Mouse (Mus musculus) CH12.LX (cell line): ENCODE measurements around the gene Arih2. TPM values are rescaled to one million over a fixed set of nuclear protein-coding genes. Genes with fewer than 3 reads are reported as not detected.

Experiments used
- DNase-seq: peaks from one replicate; pipeline ENCODE4 v3.0.0-alpha.2; 2013; ENCODE audit errors: extremely low read depth
- H3K27ac ChIP-seq: 2 replicates; pipeline ENCODE4 v1.5.1; 2012; ENCODE audit warnings: low read depth, mild to moderate bottlenecking, control low read depth, moderate library complexity; ENCODE audit not compliant: insufficient read depth
- H3K27me3 ChIP-seq: replicated peaks from 2 replicates; pipeline ENCODE3; 2012; ENCODE audit warnings: inconsistent platforms
- H3K36me3 ChIP-seq, 2 experiments: replicated peaks in 1 of 2; 2 replicates each; pipeline versions ENCODE3 to v1.6.1; 2012; ENCODE audit warnings: inconsistent platforms in 1 of 2, low read length in 1 of 2, mild to moderate bottlenecking in 1 of 2, mixed read lengths in 1 of 2, moderate library complexity in 1 of 2; ENCODE audit not compliant: control insufficient read depth in 1 of 2, insufficient read depth in 1 of 2
- H3K4me1 ChIP-seq, 2 experiments: 2 replicates each; pipeline ENCODE4 v1.6.1; 2012; ENCODE audit warnings: inconsistent platforms in 1 of 2, moderate library complexity in 1 of 2; ENCODE audit not compliant: insufficient read depth in 2 of 2, control insufficient read depth in 1 of 2
- H3K4me2 ChIP-seq: 2 replicates; pipeline ENCODE4 v1.6.1; 2012; ENCODE audit warnings: low read depth, mild to moderate bottlenecking, control low read depth; ENCODE audit not compliant: poor library complexity, insufficient read depth, severe bottlenecking
- H3K4me3 ChIP-seq, 3 experiments: fragments of 150-350 bp in 1 of 3; sonication (generic) in 1 of 3; replicated peaks in 1 of 3; 2 replicates each; pipeline versions ENCODE3 to v1.5.1; 2011 to 2012; ENCODE audit warnings: low read depth in 2 of 3, low read length in 2 of 3, mild to moderate bottlenecking in 2 of 3, moderate library complexity in 2 of 3, control low read depth in 1 of 3, improper control_type of control experiment in 1 of 3, inconsistent platforms in 1 of 3, mixed read lengths in 1 of 3; ENCODE audit not compliant: poor library complexity in 1 of 3
- H3K79me2 ChIP-seq: replicated peaks from 2 replicates; pipeline ENCODE4 v1.6.1; 2012; ENCODE audit warnings: mild to moderate bottlenecking, moderate library complexity; ENCODE audit not compliant: control insufficient read depth, poor library complexity, insufficient read depth, severe bottlenecking; ENCODE audit errors: extremely low read depth
- H3K9ac ChIP-seq: 2 replicates; pipeline ENCODE4 v1.6.1; 2012; ENCODE audit warnings: low read depth, mild to moderate bottlenecking, control low read depth, moderate library complexity; ENCODE audit not compliant: insufficient read depth
- H3K9me3 ChIP-seq: replicated peaks from 2 replicates; pipeline ENCODE3; 2012; ENCODE audit warnings: low read length, inconsistent platforms, mixed read lengths
- GABPA ChIP-seq: IDR thresholded peaks from 2 replicates; pipeline ENCODE4 v1.6.1; 2012; ENCODE audit warnings: low read depth, low read length, improper control_type of control experiment, inconsistent platforms; ENCODE audit not compliant: insufficient replicate concordance
- JUN ChIP-seq: IDR thresholded peaks from 2 replicates; pipeline ENCODE4 v1.6.1; 2011; ENCODE audit warnings: low read depth, mild to moderate bottlenecking, low read length, improper control_type of control experiment, moderate library complexity; ENCODE audit not compliant: insufficient read depth
- MAX ChIP-seq: IDR thresholded peaks from 2 replicates; pipeline ENCODE4 v1.6.1; 2011; ENCODE audit warnings: low read length, improper control_type of control experiment
- MXI1 ChIP-seq: IDR thresholded peaks from 2 replicates; pipeline ENCODE4 v1.6.1; 2011; ENCODE audit warnings: mild to moderate bottlenecking, low read depth, low read length, improper control_type of control experiment
- MYC ChIP-seq: IDR thresholded peaks from 2 replicates; pipeline ENCODE4 v1.6.1; 2011; ENCODE audit warnings: low read depth, mild to moderate bottlenecking, improper control_type of control experiment, low read length
- NELFE ChIP-seq: IDR thresholded peaks from 2 replicates; pipeline ENCODE4 v1.6.1; 2011; ENCODE audit warnings: low read depth, low read length, improper control_type of control experiment
- NRF1 ChIP-seq: IDR thresholded peaks from 2 replicates; pipeline ENCODE4 v1.6.1; 2014; ENCODE audit warnings: low read depth, mild to moderate bottlenecking, inconsistent platforms, low read length, improper control_type of control experiment, moderate library complexity
- POLR2A ChIP-seq: IDR thresholded peaks from 2 replicates; pipeline ENCODE4 v1.6.1; 2011; ENCODE audit warnings: low read depth, mild to moderate bottlenecking, improper control_type of control experiment, low read length
- UBTF ChIP-seq: IDR thresholded peaks from 2 replicates; pipeline ENCODE4 v1.6.1; 2012; ENCODE audit warnings: low read depth, mild to moderate bottlenecking, inconsistent platforms, low read length, improper control_type of control experiment, moderate library complexity
- USF2 ChIP-seq: conservative IDR thresholded peaks from 2 replicates; pipeline ENCODE4 v1.6.1; 2011; ENCODE audit warnings: low read depth, low read length, improper control_type of control experiment
- ZC3H11A ChIP-seq: IDR thresholded peaks from 2 replicates; pipeline ENCODE4 v1.6.1; 2012; ENCODE audit warnings: low read depth, mild to moderate bottlenecking, inconsistent platforms, low read length, improper control_type of control experiment
- ZNF384 ChIP-seq: IDR thresholded peaks from 2 replicates; pipeline ENCODE4 v1.6.1; 2012; ENCODE audit warnings: low read depth, low read length, improper control_type of control experiment, inconsistent platforms
- dilution Hi-C: fragments of 300-500 bp; cut with MboI; formaldehyde crosslinking; loops from 2 replicates; pipeline ENCODE4 v1.14.3; 2020; ENCODE audit warnings: low sequenced_read_pairs; ENCODE audit not compliant: extremely low pct_unique_long_range_greater_than_20kb, extremely low pct_ligation_motif_present
- in situ Hi-C: fragments of 300-500 bp; cut with MboI; formaldehyde crosslinking; loops from 3 replicates; pipeline ENCODE4 v1.14.3; 2019; ENCODE audit warnings: low sequenced_read_pairs, low pct_ligation_motif_present, low pct_unique_long_range_greater_than_20kb, mixed read lengths
- polyA plus RNA-seq: library from polyadenylated mRNA; unstranded; fragments of >175 nt; gene quantifications from 2 replicates; pipeline ENCODE4 v1.2.1, GENCODE M21; 2012; ENCODE audit warnings: low read depth; ENCODE audit not compliant: insufficient read length
- total RNA-seq, 2 experiments: library from RNA; depleted of rRNA; stranded (reverse); fragments of 300-350 nt in 1 of 2; fragments of >200 nt in 1 of 2; gene quantifications; 2 replicates each; pipeline ENCODE4 v1.2.3; 2012 to 2014

The Arih2 gene
- total and polyA plus RNA-seq, 3 experiments = 29.0 to 35.3 (median 33.5) TPM

DNA sequence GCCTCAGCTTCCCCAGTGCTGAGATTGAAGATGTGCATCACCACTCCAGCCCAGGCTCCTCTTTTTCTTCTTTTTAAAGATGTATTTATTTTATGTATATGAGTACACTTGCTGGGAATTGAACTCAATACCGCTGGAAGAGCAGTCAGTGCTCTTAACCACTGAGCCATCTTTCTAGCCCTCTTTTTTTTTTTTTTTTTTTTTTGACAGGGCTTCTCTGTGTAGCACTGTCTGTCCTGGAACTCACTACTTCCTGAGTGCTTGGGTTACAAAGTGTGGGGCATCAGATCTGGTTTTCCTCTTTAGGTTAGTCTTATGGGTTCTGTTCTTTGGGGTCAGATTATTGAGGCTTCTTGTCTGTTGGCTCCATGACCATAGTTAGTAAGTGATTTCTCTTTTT lies 45.3 kb upstream of the Arih2 start:
- H3K4me2 ChIP-seq = peak overlapping the region; percentile 88
- H3K27me3 ChIP-seq = no peaks in the 10 kb centered on the region
- H3K9me3 ChIP-seq = no peaks in the 10 kb centered on the region
- TF ChIP-seq ZNF384 = peak; percentile 76
- no peak for TF ChIP-seq ZC3H11A
- H3K36me3 ChIP-seq = peaks cover 3 to 17% of the 10 kb centered on the region in 2 experiments
- no peak overlapping the region for H3K27ac ChIP-seq
- dilution Hi-C loops = no loop called here
- DNase-seq = no peak
- H3K4me3 ChIP-seq = no peak overlapping the region
- H3K9ac ChIP-seq = 0 out of 2 replicates have a peak overlapping the region, but pooled peaks have one; percentile 85
- H3K79me2 ChIP-seq = peaks cover 37% of the 10 kb centered on the region
- peaks cover 2 to 33% of the 10 kb centered on the region in 2 experiments; a peak in 3 of 4 replicates for H3K4me1 ChIP-seq
- in situ Hi-C loops = no loop called here

DNA sequence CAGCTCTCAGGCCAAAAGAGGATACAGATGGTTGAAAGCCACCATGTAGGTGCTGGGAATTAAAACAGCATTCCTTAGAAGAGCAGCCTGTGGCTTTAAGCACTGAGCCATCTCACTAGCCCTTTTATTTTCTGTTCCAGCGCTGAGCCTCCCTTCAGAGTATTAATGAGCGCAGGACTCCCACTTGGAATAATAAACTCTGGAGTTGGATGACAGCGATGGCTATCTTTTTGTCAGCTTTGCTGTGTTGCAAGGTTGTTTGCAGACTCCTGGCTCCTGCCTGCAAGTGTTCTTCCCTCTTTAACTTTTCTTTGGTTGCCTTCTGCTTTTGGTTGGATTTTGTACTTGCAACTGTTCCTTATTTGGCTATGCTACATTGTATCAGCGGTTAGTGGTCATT lies 44.8 kb upstream of the Arih2 start:
- Histone ChIP-seq H3K27ac (no peak overlapping the region), H3K4me1 (peaks cover 2 to 33% of the 10 kb centered on the region in 2 experiments; a peak in 3 of 4 replicates), H3K4me2 (peak overlapping the region; percentile 88), H3K79me2 (peaks cover 34% of the 10 kb centered on the region), H3K9ac (0 out of 2 replicates have a peak overlapping the region, but pooled peaks have one; percentile 85), H3K27me3 (no peaks in the 10 kb centered on the region), H3K4me3 (peak overlapping the region in 1 of 3 experiments; percentile 1), H3K36me3 (peaks cover 3 to 15% of the 10 kb centered on the region in 2 experiments), H3K9me3 (no peaks in the 10 kb centered on the region)
- TF ChIP-seq NELFE = no peak
- dilution Hi-C loops (no loop called here), in situ Hi-C loops (no loop called here)
- no peak for DNase-seq

DNA sequence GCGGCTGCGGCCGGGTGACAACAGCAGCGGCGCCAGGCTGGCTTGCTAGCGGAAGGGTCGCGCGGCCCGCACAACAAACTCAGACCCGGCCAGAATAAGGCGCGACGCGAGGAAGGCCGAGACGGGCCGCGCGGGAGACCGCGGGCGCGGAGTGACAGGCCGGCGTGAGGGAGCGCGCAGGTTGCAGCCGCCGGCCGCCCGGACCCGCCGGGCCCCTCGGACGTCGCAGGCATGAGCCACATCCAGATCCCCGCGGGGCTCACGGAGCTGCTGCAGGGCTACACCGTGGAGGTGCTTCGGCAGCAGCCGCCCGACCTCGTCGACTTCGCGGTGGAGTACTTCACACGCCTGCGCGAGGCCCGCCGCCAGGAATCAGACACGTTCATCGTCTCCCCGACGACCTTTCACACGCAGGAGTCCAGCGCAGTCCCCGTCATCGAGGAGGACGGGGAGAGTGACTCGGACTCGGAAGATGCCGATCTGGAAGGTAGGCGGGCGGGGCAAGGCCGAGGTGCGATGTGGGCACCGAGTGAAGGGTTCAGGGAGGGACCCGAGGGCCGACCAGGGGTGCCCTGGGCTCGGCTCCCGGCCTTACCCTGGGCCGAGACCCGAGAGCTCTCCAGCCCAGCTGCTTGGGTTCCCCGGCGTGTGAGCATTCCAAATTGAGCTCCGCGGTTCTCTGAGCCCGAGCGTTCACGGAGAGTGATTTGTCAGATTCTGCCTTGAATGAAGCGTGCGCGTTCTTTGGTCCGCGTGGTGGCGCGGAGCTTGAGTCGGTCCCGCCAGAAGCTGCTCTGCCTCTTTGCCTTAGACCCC lies 43.2 kb upstream of the Arih2 start:
- Histone ChIP-seq H3K36me3 (peaks cover 0 to 9% of the 10 kb centered on the region in 2 experiments), H3K79me2 (peaks cover 29% of the 10 kb centered on the region), H3K4me3 (peak overlapping the region; percentile 50 to 90 (median 79)), H3K4me1 (peaks cover 0 to 33% of the 10 kb centered on the region in 2 experiments; a peak in 2 of 4 replicates), H3K9me3 (no peaks in the 10 kb centered on the region), H3K9ac (peak overlapping the region; percentile 85), H3K27ac (peak overlapping the region; percentile 1; the same call in 1 of the 2 replicates), H3K4me2 (peak overlapping the region; percentile 88), H3K27me3 (no peaks in the 10 kb centered on the region)
- dilution Hi-C loops (no loop called here), in situ Hi-C loops (no loop called here)
- no peak for DNase-seq
- TF ChIP-seq USF2 (no peak), POLR2A (peak; percentile 30; the same call in 1 of the 2 replicates), MXI1 (peak; percentile 73; the same call in 1 of the 2 replicates), NRF1 (peak; percentile 78), GABPA (no peak), JUN (no peak), MAX (peak; percentile 60), MYC (peak; percentile 66; the same call in 1 of the 2 replicates), UBTF (peak; percentile 87), NELFE (peak; percentile 7; the same call in 1 of the 2 replicates)
